ENCODE assay signal across 11 mouse cellular contexts in genomic region chr17:46444839-46445579, GRCm38 (mm10). TPM values are rescaled to one million over a fixed set of nuclear protein-coding genes. Genes with fewer than 3 reads are reported as not detected.
DNase-seq lines count a peak whose midpoint lies in the region; ATAC-seq and TF ChIP-seq lines count a peak whose summit lies in the region.
"Had no signal": no experiment of that assay in that cellular context is flagged by ENCODE, and none has a peak within 500 bp of the region (broad histone marks: within the 10 kb centered on the region; RNA-seq: fewer than 3 reads in every experiment).

No protein-coding gene starts in this region.

- H3K27me3 ChIP-seq in heart, postnatal 0 days (ENCODE audit: control insufficient read depth, insufficient read depth, low read length) = peaks cover 53% of the 10 kb centered on the region
- peaks cover 44% of the 10 kb centered on the region for H3K27me3 ChIP-seq in embryonic facial prominence, embryonic 11.5 days (ENCODE audit: control insufficient read depth, insufficient read depth, low read length)
- H3K27me3 ChIP-seq in hindbrain, embryonic 14.5 days (ENCODE audit: control insufficient read depth, insufficient read depth, low read length) = peaks cover 32% of the 10 kb centered on the region
- H3K27me3 ChIP-seq in midbrain, embryonic 13.5 days = peaks cover 54% of the 10 kb centered on the region

- peak; percentile 18; the same call in 1 of the 2 replicates for ATAC-seq in heart, postnatal 0 days (ENCODE audit: insufficient read depth, low read depth)
- no peak; the same call in 1 of the 2 replicates for ATAC-seq in embryonic facial prominence, embryonic 11.5 days (replicated peaks; ENCODE audit: insufficient number of reproducible peaks, low FRiP score, low TSS enrichment, low read depth)
- no peak for ATAC-seq in hindbrain, embryonic 14.5 days (ENCODE audit: low FRiP score)
- no peak for ATAC-seq in midbrain, embryonic 13.5 days

- H3K9me3 ChIP-seq in heart, postnatal 0 days (replicated peaks; ENCODE audit: control insufficient read depth, low read length) = no peaks in the 10 kb centered on the region
- H3K9me3 ChIP-seq in embryonic facial prominence, embryonic 11.5 days (replicated peaks; ENCODE audit: control insufficient read depth, low read length) = no peaks in the 10 kb centered on the region
- no peaks in the 10 kb centered on the region for H3K9me3 ChIP-seq in hindbrain, embryonic 14.5 days (ENCODE audit: control insufficient read depth, low read length)
- H3K9me3 ChIP-seq in midbrain, embryonic 13.5 days = no peaks in the 10 kb centered on the region
- H3K9me3 ChIP-seq: G1E had no signal

- no peak for TF ChIP-seq EP300 in heart, postnatal 0 days (IDR thresholded peaks at IDR 0.05; ENCODE audit: low read depth)

- H3K36me3 ChIP-seq in heart, postnatal 0 days (replicated peaks; ENCODE audit: control insufficient read depth, insufficient read depth, low read length) = no peaks in the 10 kb centered on the region
- H3K36me3 ChIP-seq in embryonic facial prominence, embryonic 11.5 days (replicated peaks; ENCODE audit: control insufficient read depth, insufficient read depth, low read depth, low read length) = no peaks in the 10 kb centered on the region
- H3K36me3 ChIP-seq in hindbrain, embryonic 14.5 days (replicated peaks; ENCODE audit: control insufficient read depth, insufficient read depth) = peaks cover 25% of the 10 kb centered on the region
- peaks cover 19% of the 10 kb centered on the region for H3K36me3 ChIP-seq in midbrain, embryonic 13.5 days
- H3K36me3 ChIP-seq: G1E had no signal

- H3K4me2 ChIP-seq in heart, postnatal 0 days (ENCODE audit: low read depth, low read length) = peak overlapping the region; percentile 65
- H3K4me2 ChIP-seq in embryonic facial prominence, embryonic 11.5 days (ENCODE audit: low read depth, low read length) = peak overlapping the region; percentile 68
- H3K4me2 ChIP-seq in hindbrain, embryonic 14.5 days (replicated peaks) = peak overlapping the region; percentile 27
- H3K4me2 ChIP-seq in midbrain, embryonic 13.5 days (replicated peaks) = peak overlapping the region; percentile 38

- no peak for DNase-seq in heart, postnatal 0 days (ENCODE audit: low spot score)
- no peak for DNase-seq in heart, postnatal 14 days
- DNase-seq in embryonic facial prominence, embryonic 11.5 days (ENCODE audit: low spot score) = no peak
- DNase-seq in hindbrain, embryonic 14.5 days (ENCODE audit: low spot score) = no peak
- DNase-seq in urinary bladder, postnatal 4 days (ENCODE audit: low spot score in 2 of 2) = no peak
- no peak for DNase-seq in embryo, embryonic 10.5 days (ENCODE audit: low spot score)
- no peak for DNase-seq in spleen, postnatal 10 days (ENCODE audit: low spot score in 2 of 2)
- DNase-seq: adrenal gland, postnatal 25 days; cerebellum, postnatal 25 days had no signal

- TF ChIP-seq CTCF in heart, postnatal 0 days (IDR thresholded peaks at IDR 0.05; ENCODE audit: low read depth) = no peak

- 4% methylated on average over 48 of the region's 50 CpGs for WGBS in heart, postnatal 0 days
- WGBS in embryonic facial prominence, embryonic 11.5 days = under 1% methylated on average over 49 of the region's 50 CpGs
- 6% methylated on average over 48 of the region's 50 CpGs for WGBS in hindbrain, embryonic 14.5 days
- WGBS in midbrain, embryonic 13.5 days = 2% methylated on average over 49 of the region's 50 CpGs

- intact Hi-C loops in heart, postnatal 14 days (cut with DNase I) = no loop called here

- no peak overlapping the region; the same call in 1 of the 2 replicates for H3K9ac ChIP-seq in heart, postnatal 0 days (replicated peaks; ENCODE audit: low read depth, low read length)
- H3K9ac ChIP-seq in embryonic facial prominence, embryonic 11.5 days (replicated peaks; ENCODE audit: low read length) = peak overlapping the region; percentile 50
- no peak overlapping the region for H3K9ac ChIP-seq in hindbrain, embryonic 14.5 days
- H3K9ac ChIP-seq in midbrain, embryonic 13.5 days (replicated peaks) = 0 out of 2 replicates have a peak overlapping the region, but pooled peaks have one; percentile 36

- H3K4me3 ChIP-seq in heart, postnatal 0 days (ENCODE audit: low read depth, low read length) = peak overlapping the region; percentile 41
- peak overlapping the region; percentile 35 for H3K4me3 ChIP-seq in embryonic facial prominence, embryonic 11.5 days (ENCODE audit: low read depth, low read length)
- no peak overlapping the region for H3K4me3 ChIP-seq in hindbrain, embryonic 14.5 days (replicated peaks; ENCODE audit: low read length)
- no peak overlapping the region; the same call in 1 of the 2 replicates for H3K4me3 ChIP-seq in midbrain, embryonic 13.5 days (replicated peaks)

- H3K4me1 ChIP-seq in heart, postnatal 0 days (ENCODE audit: control insufficient read depth, insufficient read depth) = no peaks in the 10 kb centered on the region
- H3K4me1 ChIP-seq in embryonic facial prominence, embryonic 11.5 days (ENCODE audit: control insufficient read depth, insufficient read depth, low read length) = no peaks in the 10 kb centered on the region; the same call in 1 of the 2 replicates
- no peaks in the 10 kb centered on the region for H3K4me1 ChIP-seq in hindbrain, embryonic 14.5 days (replicated peaks; ENCODE audit: control insufficient read depth, insufficient read depth, low read length)
- peaks cover 19% of the 10 kb centered on the region for H3K4me1 ChIP-seq in midbrain, embryonic 13.5 days (replicated peaks)

- no peak overlapping the region for H3K27ac ChIP-seq in heart, postnatal 0 days (ENCODE audit: low read depth)
- no peak overlapping the region for H3K27ac ChIP-seq in embryonic facial prominence, embryonic 11.5 days (replicated peaks; ENCODE audit: low read depth, low read length)
- H3K27ac ChIP-seq in hindbrain, embryonic 14.5 days = no peak overlapping the region
- H3K27ac ChIP-seq in midbrain, embryonic 13.5 days = no peak overlapping the region

RNA-seq across cellular contexts. Expression of gene Slc22a7, which starts 6.8 kb away (rescaled TPM):
- total RNA-seq in heart, postnatal 0 days (2014; rRNA removed; ENCODE audit: low replicate concordance) = not detected in 2 replicates
- polyA plus RNA-seq in heart, postnatal 0 days (2015; fragmentation: Nextera tagmentation; extraction: Ambion mirVana) = not detected in 2 replicates
- total RNA-seq in heart, postnatal 14 days (2021) = not detected
- polyA plus RNA-seq in embryonic facial prominence, embryonic 11.5 days (2014; fragmentation: Nextera tagmentation; extraction: Ambion mirVana) = not detected in 2 replicates
- polyA plus RNA-seq in hindbrain, embryonic 14.5 days (2014; fragmentation: Nextera tagmentation; extraction: Ambion mirVana) = not detected in 2 replicates
- not detected in 2 replicates for polyA plus RNA-seq in midbrain, embryonic 13.5 days (2015; fragmentation: Nextera tagmentation; extraction: Ambion mirVana)
- total RNA-seq: adrenal gland, postnatal 25 days; G1E had no signal
- polyA plus RNA-seq: G1E had no signal

RNA-seq across cellular contexts. Expression of gene Crip3, which starts 16.3 kb away (rescaled TPM):
- 1.5 TPM in 1 of 2 replicates, not detected in the other for total RNA-seq in heart, postnatal 0 days (2014; rRNA removed; ENCODE audit: low replicate concordance)
- polyA plus RNA-seq in heart, postnatal 0 days (2015; fragmentation: Nextera tagmentation; extraction: Ambion mirVana) = 0.48 and 1.00 TPM in 2 replicates
- 1 to 10 TPM in 1 of 2 experiments, under 1 TPM in 1; 0.79 to 2.3 TPM for total RNA-seq in heart, postnatal 14 days (2021)
- 0.43 and 1.0 TPM in 2 replicates for polyA plus RNA-seq in embryonic facial prominence, embryonic 11.5 days (2014; fragmentation: Nextera tagmentation; extraction: Ambion mirVana)
- polyA plus RNA-seq in hindbrain, embryonic 14.5 days (2014; fragmentation: Nextera tagmentation; extraction: Ambion mirVana) = 1.4 and 2.2 TPM in 2 replicates
- 2.1 TPM in 2 replicates for polyA plus RNA-seq in midbrain, embryonic 13.5 days (2015; fragmentation: Nextera tagmentation; extraction: Ambion mirVana)
- total RNA-seq: G1E had no signal
- polyA plus RNA-seq: G1E had no signal

RNA-seq across cellular contexts. Expression of gene Ttbk1, which starts 42.5 kb away (rescaled TPM):
- total RNA-seq in heart, postnatal 0 days (2014; rRNA removed; ENCODE audit: low replicate concordance) = 0.31 and 0.80 TPM in 2 replicates
- 0.04 TPM in 2 replicates for polyA plus RNA-seq in heart, postnatal 0 days (2015; fragmentation: Nextera tagmentation; extraction: Ambion mirVana)
- under 1 TPM; 0.29 to 0.48 TPM for total RNA-seq in heart, postnatal 14 days (2021)
- 0.38 and 0.63 TPM in 2 replicates for polyA plus RNA-seq in embryonic facial prominence, embryonic 11.5 days (2014; fragmentation: Nextera tagmentation; extraction: Ambion mirVana)
- polyA plus RNA-seq in hindbrain, embryonic 14.5 days (2014; fragmentation: Nextera tagmentation; extraction: Ambion mirVana) = 6.5 and 7.7 TPM in 2 replicates
- 4.6 and 5.0 TPM in 2 replicates for polyA plus RNA-seq in midbrain, embryonic 13.5 days (2015; fragmentation: Nextera tagmentation; extraction: Ambion mirVana)

RNA-seq across cellular contexts. Expression of gene Dnph1, which starts 51.5 kb away (rescaled TPM):
- total RNA-seq in heart, postnatal 0 days (2014; rRNA removed; ENCODE audit: low replicate concordance) = 7.0 and 16.0 TPM in 2 replicates
- polyA plus RNA-seq in heart, postnatal 0 days (2015; fragmentation: Nextera tagmentation; extraction: Ambion mirVana) = 9.1 and 10.0 TPM in 2 replicates
- 1 to 10 TPM; 2.1 to 2.4 TPM for total RNA-seq in heart, postnatal 14 days (2021)
- polyA plus RNA-seq in embryonic facial prominence, embryonic 11.5 days (2014; fragmentation: Nextera tagmentation; extraction: Ambion mirVana) = 65.9 and 74.9 TPM in 2 replicates
- polyA plus RNA-seq in hindbrain, embryonic 14.5 days (2014; fragmentation: Nextera tagmentation; extraction: Ambion mirVana) = 16.0 and 16.6 TPM in 2 replicates
- 31.6 and 32.4 TPM in 2 replicates for polyA plus RNA-seq in midbrain, embryonic 13.5 days (2015; fragmentation: Nextera tagmentation; extraction: Ambion mirVana)

Comparison
In these comparisons a context has a peak if more than half of its experiments do, and no peak if none do; other contexts are left out.
1. H3K4me3 ChIP-seq: peak in heart, postnatal 0 days (single experiment) and embryonic facial prominence, embryonic 11.5 days (single experiment); none in hindbrain, embryonic 14.5 days (single experiment) and midbrain, embryonic 13.5 days (single experiment).
2. H3K9ac ChIP-seq: peak in embryonic facial prominence, embryonic 11.5 days (single experiment) and midbrain, embryonic 13.5 days (single experiment); none in heart, postnatal 0 days (single experiment) and hindbrain, embryonic 14.5 days (single experiment).
3. Peak in every context shown above with its lines, with median percentiles within 50 percentile points of each other: H3K4me2 ChIP-seq.